In genomic region chr17:69157101-69157808, GRCm38 (mm10) we compare ENCODE assay signal across 7 mouse cellular contexts.
DNase-seq lines count a peak whose midpoint lies in the region; ATAC-seq lines count a peak whose summit lies in the region.

No protein-coding gene starts in this region.

- H3K4me1 ChIP-seq in heart, embryonic 11.5 days (ENCODE audit: control insufficient read depth, insufficient read depth, low read length) = peaks cover 10% of the 10 kb centered on the region
- H3K4me1 ChIP-seq in kidney, embryonic 16.5 days (ENCODE audit: insufficient read depth, low read length) = peaks cover 8% of the 10 kb centered on the region; the same call in 1 of the 2 replicates
- no peaks in the 10 kb centered on the region for H3K4me1 ChIP-seq in stomach, embryonic 15.5 days

- H3K9ac ChIP-seq in heart, embryonic 11.5 days (ENCODE audit: low read depth, low read length) = peak overlapping the region; percentile 84
- H3K9ac ChIP-seq in kidney, embryonic 16.5 days (replicated peaks; ENCODE audit: low read length) = peak overlapping the region; percentile 90
- peak overlapping the region; percentile 73 for H3K9ac ChIP-seq in stomach, embryonic 15.5 days

- H3K4me3 ChIP-seq in heart, embryonic 11.5 days (ENCODE audit: low read depth, low read length) = peak overlapping the region; percentile 74
- H3K4me3 ChIP-seq in kidney, embryonic 16.5 days (ENCODE audit: low read length) = peak overlapping the region; percentile 91
- peak overlapping the region; percentile 87 for H3K4me3 ChIP-seq in stomach, embryonic 15.5 days (replicated peaks)

- H3K4me2 ChIP-seq in heart, embryonic 11.5 days = peak overlapping the region; percentile 76
- peak overlapping the region; percentile 98 for H3K4me2 ChIP-seq in kidney, embryonic 16.5 days (replicated peaks; ENCODE audit: low read depth, low read length)
- peak overlapping the region; percentile 93 for H3K4me2 ChIP-seq in stomach, embryonic 15.5 days

- peak overlapping the region; percentile 50 for H3K27ac ChIP-seq in heart, embryonic 11.5 days (ENCODE audit: low read depth, low read length)
- H3K27ac ChIP-seq in kidney, embryonic 16.5 days (ENCODE audit: low read length) = no peak overlapping the region
- H3K27ac ChIP-seq in stomach, embryonic 15.5 days = peak overlapping the region; percentile 51; the same call in 1 of the 2 replicates

- peak; percentile 62 for ATAC-seq in heart, embryonic 11.5 days (replicated peaks; ENCODE audit: insufficient number of reproducible peaks, low FRiP score, low TSS enrichment)
- peak; percentile 80 for ATAC-seq in kidney, embryonic 16.5 days (ENCODE audit: low FRiP score, low TSS enrichment)
- ATAC-seq in stomach, embryonic 15.5 days (ENCODE audit: insufficient read depth, low FRiP score, low read depth) = peak; percentile 67

- no peaks in the 10 kb centered on the region for H3K27me3 ChIP-seq in heart, embryonic 11.5 days (ENCODE audit: control insufficient read depth, insufficient read depth, low read length)
- H3K27me3 ChIP-seq in kidney, embryonic 16.5 days (ENCODE audit: insufficient read depth, low read length) = peaks cover 3% of the 10 kb centered on the region; the same call in 1 of the 2 replicates
- no peaks in the 10 kb centered on the region for H3K27me3 ChIP-seq in stomach, embryonic 15.5 days (replicated peaks)

- H3K36me3 ChIP-seq in heart, embryonic 11.5 days (ENCODE audit: control insufficient read depth, insufficient read depth, low read length) = no peaks in the 10 kb centered on the region; the same call in 1 of the 2 replicates
- H3K36me3 ChIP-seq in kidney, embryonic 16.5 days (ENCODE audit: insufficient read depth, low read length) = no peaks in the 10 kb centered on the region
- H3K36me3 ChIP-seq in stomach, embryonic 15.5 days = no peaks in the 10 kb centered on the region

- DNase-seq in urinary bladder, postnatal 36 days (ENCODE audit: low spot score in 2 of 2) = peak; percentile 15 to 16
- DNase-seq in urinary bladder, adult 2 months (ENCODE audit: low spot score) = no peak
- peak; percentile 71 to 74 for DNase-seq in cerebellum, postnatal 25 days
- DNase-seq in lung, postnatal 4 days = peak; percentile 18 to 36

- no peaks in the 10 kb centered on the region for H3K9me3 ChIP-seq in heart, embryonic 11.5 days (replicated peaks; ENCODE audit: control insufficient read depth, low read length)
- H3K9me3 ChIP-seq in kidney, embryonic 16.5 days (ENCODE audit: low read length) = no peaks in the 10 kb centered on the region
- H3K9me3 ChIP-seq in stomach, embryonic 15.5 days = no peaks in the 10 kb centered on the region

- WGBS in heart, embryonic 11.5 days (ENCODE audit: insufficient replicate concordance) = under 1% methylated on average over 56 of the region's 66 CpGs
- WGBS in kidney, embryonic 16.5 days = under 1% methylated on average over 62 of the region's 66 CpGs
- under 1% methylated on average over 62 of the region's 66 CpGs for WGBS in stomach, embryonic 15.5 days
